Mouse (Mus musculus) midbrain, postnatal 0 days (tissue): ENCODE measurements at regions not wholly inside any gene's neighbourhood (a gene's known extent, or its start where the extent isn't known, plus 50 kb on each side); places are given as distances from the start of the nearest gene placed in this dataset.

Source experiments
- ATAC-seq: fragments of 200-750 bp; cut with Nextera tagmentation; 2 replicates; pipeline ENCODE4 v1.8.0; 2017; ENCODE audit warnings: moderate number of reproducible peaks, mild to moderate bottlenecking, moderate TSS enrichment, moderate library complexity; ENCODE audit not compliant: low FRiP score
- DNase-seq: peaks from one replicate; pipeline ENCODE4 v3.0.0-alpha.2; 2015; ENCODE audit warnings: low spot score
- H3K27ac ChIP-seq: fragments of 300-500 bp; sonication (generic); 2 replicates; pipeline ENCODE4 v1.5.1; 2014; ENCODE audit warnings: low read depth, mild to moderate bottlenecking, low read length, mixed read lengths
- H3K27me3 ChIP-seq: fragments of 300-500 bp; sonication (generic); 2 replicates; pipeline ENCODE4 v1.6.1; 2014; ENCODE audit warnings: low read length, control low read depth, mixed read lengths; ENCODE audit not compliant: insufficient read depth
- H3K36me3 ChIP-seq: fragments of 300-500 bp; sonication (generic); 2 replicates; pipeline ENCODE4 v1.6.1; 2014; ENCODE audit warnings: low read length, control low read depth, mixed read lengths; ENCODE audit not compliant: insufficient read depth
- H3K4me1 ChIP-seq: fragments of 300-500 bp; sonication (generic); 2 replicates; pipeline ENCODE4 v1.6.1; 2014; ENCODE audit warnings: mild to moderate bottlenecking, control low read depth, antibody characterized with exemption, low read length, mixed read lengths; ENCODE audit not compliant: insufficient read depth
- H3K4me2 ChIP-seq: fragments of 300-500 bp; sonication (generic); 2 replicates; pipeline ENCODE4 v1.6.1; 2014; ENCODE audit warnings: low read depth, mild to moderate bottlenecking, low read length, mixed read lengths; ENCODE audit not compliant: poor library complexity, severe bottlenecking
- H3K4me3 ChIP-seq: fragments of 300-500 bp; sonication (generic); 2 replicates; pipeline ENCODE4 v1.5.1; 2014; ENCODE audit warnings: low read depth, mild to moderate bottlenecking, low read length, moderate library complexity
- H3K9ac ChIP-seq: fragments of 300-500 bp; sonication (generic); replicated peaks from 2 replicates; pipeline ENCODE4 v1.6.1; 2014; ENCODE audit warnings: mild to moderate bottlenecking, low read length, moderate library complexity, mixed read lengths; ENCODE audit not compliant: poor library complexity, severe bottlenecking
- H3K9me3 ChIP-seq: fragments of 300-500 bp; sonication (generic); 2 replicates; pipeline ENCODE4 v1.6.1; 2016; ENCODE audit warnings: low read length, control low read depth
- CTCF ChIP-seq: IDR thresholded peaks from 2 replicates; pipeline ENCODE4 v1.5.1; 2016; ENCODE audit warnings: antibody characterized with exemption, mild to moderate bottlenecking
- WGBS: fragments of 180-500 bp; shearing (Covaris S2); extraction: QIAGEN DNeasy Blood & Tissue Kit; methylation state at CpG from one replicate; pipeline ENCODE4 v1.1.7; 2014; 5-methylcytosine and 5-hydroxymethylcytosine counted together

- 44% methylated on average over 14 of the region's 14 CpGs for WGBS
- Histone ChIP-seq H3K4me2 (no peak overlapping the region), H3K36me3 (no peaks in the 10 kb centered on the region), H3K4me3 (no peak overlapping the region), H3K27ac (no peak overlapping the region), H3K27me3 (no peaks in the 10 kb centered on the region), H3K9ac (no peak overlapping the region), H3K9me3 (no peaks in the 10 kb centered on the region), H3K4me1 (0 out of 2 replicates have a peak, but pooled peaks cover 4% of the 10 kb centered on the region)
- ATAC-seq (peak; percentile 60; the same call in 1 of the 2 replicates), DNase-seq (peak; percentile 49)
- TF ChIP-seq CTCF = no peak
Observed at GRCm38 (mm10) chr6:99800324-99800723, 74.1 kb upstream of the Prok2 start.

- Histone ChIP-seq H3K36me3 (no peaks in the 10 kb centered on the region), H3K27ac (no peak overlapping the region), H3K4me3 (no peak overlapping the region), H3K4me1 (no peaks in the 10 kb centered on the region), H3K9ac (no peak overlapping the region), H3K4me2 (no peak overlapping the region), H3K27me3 (no peaks in the 10 kb centered on the region), H3K9me3 (no peaks in the 10 kb centered on the region)
- ATAC-seq (no peak), DNase-seq (no peak)
- TF ChIP-seq CTCF = no peak
- WGBS = 90% methylated on average over 12 of the region's 12 CpGs
Observed at GRCm38 (mm10) chr6:99796390-99796789, 70.2 kb upstream of the Prok2 start.

GRCm38 (mm10) chr6:99793546-99793945, 67.4 kb upstream of the Prok2 start:
- Histone ChIP-seq H3K9me3 (no peaks in the 10 kb centered on the region), H3K4me3 (no peak overlapping the region), H3K27ac (no peak overlapping the region), H3K9ac (no peak overlapping the region), H3K4me1 (no peaks in the 10 kb centered on the region), H3K27me3 (no peaks in the 10 kb centered on the region), H3K4me2 (no peak overlapping the region), H3K36me3 (no peaks in the 10 kb centered on the region)
- no peak for TF ChIP-seq CTCF
- no peak for DNase-seq
- no peak for ATAC-seq
- WGBS = 44% methylated on average over 10 of the region's 10 CpGs

- no peaks in the 10 kb centered on the region for H3K36me3 ChIP-seq
- DNase-seq = no peak
- H3K4me3 ChIP-seq = no peak overlapping the region
- 74% methylated on average over 10 of the region's 10 CpGs for WGBS
- no peaks in the 10 kb centered on the region for H3K27me3 ChIP-seq
- H3K4me2 ChIP-seq = no peak overlapping the region
- no peak overlapping the region for H3K27ac ChIP-seq
- H3K4me1 ChIP-seq = no peaks in the 10 kb centered on the region
- no peak for TF ChIP-seq CTCF
- ATAC-seq = no peak
- no peaks in the 10 kb centered on the region for H3K9me3 ChIP-seq
- no peak overlapping the region for H3K9ac ChIP-seq
Observed at GRCm38 (mm10) chr6:99792353-99792752, 66.2 kb upstream of the Prok2 start.

- Histone ChIP-seq H3K4me3 (no peak overlapping the region), H3K4me1 (no peaks in the 10 kb centered on the region), H3K4me2 (no peak overlapping the region), H3K9me3 (no peaks in the 10 kb centered on the region), H3K36me3 (no peaks in the 10 kb centered on the region), H3K9ac (no peak overlapping the region), H3K27ac (no peak overlapping the region), H3K27me3 (no peaks in the 10 kb centered on the region)
- no peak for DNase-seq
- WGBS = 91% methylated on average over 7 of the region's 7 CpGs
- TF ChIP-seq CTCF = no peak
- ATAC-seq = no peak
Observed at GRCm38 (mm10) chr6:99786977-99787376, 60.8 kb upstream of the Prok2 start.

GRCm38 (mm10) chr6:99785212-99785611, 59.0 kb upstream of the Prok2 start:
- H3K9me3 ChIP-seq = no peaks in the 10 kb centered on the region
- H3K4me1 ChIP-seq = no peaks in the 10 kb centered on the region
- H3K27me3 ChIP-seq = no peaks in the 10 kb centered on the region
- DNase-seq = no peak
- H3K36me3 ChIP-seq = no peaks in the 10 kb centered on the region
- H3K27ac ChIP-seq = no peak overlapping the region
- TF ChIP-seq CTCF = no peak
- no peak overlapping the region for H3K9ac ChIP-seq
- WGBS = 89% methylated on average over 6 of the region's 6 CpGs
- no peak for ATAC-seq
- no peak overlapping the region for H3K4me3 ChIP-seq
- H3K4me2 ChIP-seq = no peak overlapping the region
